Mouse (Mus musculus): ENCODE results near the gene Zcchc24.

Gene Zcchc24

GRCm38 (mm10) chr14:25713443-25713842 lies 55.4 kb downstream of the Zcchc24 start:
- peak; percentile 46 for DNase-seq

- no peak for DNase-seq
These were observed 57.2 kb downstream of the Zcchc24 start for GRCm38 (mm10) chr14:25711602-25712001.

GRCm38 (mm10) chr14:25711177-25711576 lies 57.7 kb downstream of the Zcchc24 start:
- no peak for DNase-seq

GRCm38 (mm10) chr14:25710681-25711080 lies 58.2 kb downstream of the Zcchc24 start:
- DNase-seq, result no peak

GRCm38 (mm10) chr14:25710073-25710472 lies 58.8 kb downstream of the Zcchc24 start:
- DNase-seq, result no peak

GRCm38 (mm10) chr14:25708917-25709316 lies 59.9 kb downstream of the Zcchc24 start:
- no peak for DNase-seq

- DNase-seq, result no peak
These were observed 60.4 kb downstream of the Zcchc24 start for GRCm38 (mm10) chr14:25708451-25708850.

- peak; percentile 73 for DNase-seq
These were observed 61.1 kb downstream of the Zcchc24 start for GRCm38 (mm10) chr14:25707691-25708181.

GRCm38 (mm10) chr14:25701986-25702385 lies 66.9 kb downstream of the Zcchc24 start:
- no peak for DNase-seq

GRCm38 (mm10) chr14:25696356-25696755 lies 72.5 kb downstream of the Zcchc24 start:
- no peak for DNase-seq

- no peak for DNase-seq
These were observed 73.8 kb downstream of the Zcchc24 start for GRCm38 (mm10) chr14:25695059-25695458.

GRCm38 (mm10) chr14:25694569-25694897 lies 74.3 kb downstream of the Zcchc24 start:
- no peak for DNase-seq

GRCm38 (mm10) chr14:25693888-25694568 lies 74.8 kb downstream of the Zcchc24 start, which contains the start of gene Ppif:
Gene Ppif, plus strand, starts transcription at chr14:25694154.
- DNase-seq, result peak; percentile 100

- no peak for DNase-seq
These were observed 75.5 kb downstream of the Zcchc24 start for GRCm38 (mm10) chr14:25693271-25693887.

- no peak for DNase-seq
These were observed 81.6 kb downstream of the Zcchc24 start for GRCm38 (mm10) chr14:25686983-25687901.

- DNase-seq, result no peak
These were observed 82.5 kb downstream of the Zcchc24 start for GRCm38 (mm10) chr14:25686216-25686945.

- no peak for DNase-seq
These were observed 86.8 kb downstream of the Zcchc24 start for GRCm38 (mm10) chr14:25682020-25682419.

- DNase-seq, result no peak
These were observed 89.2 kb downstream of the Zcchc24 start for GRCm38 (mm10) chr14:25679625-25680024.

- no peak for DNase-seq
These were observed 101.3 kb downstream of the Zcchc24 start for GRCm38 (mm10) chr14:25667587-25667986.

- no peak for DNase-seq
These were observed 102.0 kb downstream of the Zcchc24 start for GRCm38 (mm10) chr14:25666668-25667376.

GRCm38 (mm10) chr14:25665314-25665970 lies 103.4 kb downstream of the Zcchc24 start:
- DNase-seq, result peak; percentile 55
